Mouse (Mus musculus): ENCODE results near the gene Myof. TPM values are rescaled to one million over a fixed set of nuclear protein-coding genes. Genes with fewer than 3 reads are reported as not detected.

Myof gene
- total and polyA plus RNA-seq, 3 experiments, result 0.30 to 4.1 (median 0.59) TPM

GRCm38 (mm10) chr19:37994301-37994700, 49.1 kb downstream of the Myof start:
- no peak overlapping the region for H3K4me2 ChIP-seq (ENCODE audit: insufficient read depth, low read depth, poor library complexity, severe bottlenecking)
- TF ChIP-seq E2F4 (IDR thresholded peaks at IDR 0.05; ENCODE audit: insufficient replicate concordance, low read depth, low read length) (no peak), UBTF (IDR thresholded peaks at IDR 0.05; ENCODE audit: low read depth, low read length) (no peak), POLR2AphosphoS2 (IDR thresholded peaks at IDR 0.05; ENCODE audit: low read depth, low read length) (no peak), MAX (IDR thresholded peaks at IDR 0.05; ENCODE audit: low read length) (no peak), MYC (IDR thresholded peaks at IDR 0.05; ENCODE audit: low read depth, low read length) (no peak), IRF4 (IDR thresholded peaks at IDR 0.05; ENCODE audit: low read depth, low read length) (no peak), ZC3H11A (IDR thresholded peaks at IDR 0.05; ENCODE audit: low read depth, low read length) (no peak), ELF1 (IDR thresholded peaks at IDR 0.05; ENCODE audit: low read depth, low read length) (no peak), TCF12 (IDR thresholded peaks at IDR 0.05; ENCODE audit: low read depth, low read length) (no peak), ZNF384 (IDR thresholded peaks at IDR 0.05; ENCODE audit: low read depth, low read length) (no peak), HCFC1 (IDR thresholded peaks at IDR 0.05; ENCODE audit: low read depth, low read length) (no peak), TBP (conservative IDR thresholded peaks at IDR 0.05; ENCODE audit: low read depth, low read length) (no peak), ZKSCAN1 (IDR thresholded peaks at IDR 0.05; ENCODE audit: borderline replicate concordance, low read depth, low read length) (no peak), KAT2A (IDR thresholded peaks at IDR 0.05; ENCODE audit: insufficient replicate concordance, low read length) (no peak), MEF2A (IDR thresholded peaks at IDR 0.05; ENCODE audit: borderline replicate concordance, low read depth, low read length) (no peak)
- peaks cover 4 to 29% of the 10 kb centered on the region in 2 experiments; a peak in 2 of 4 replicates for H3K4me1 ChIP-seq (ENCODE audit: control insufficient read depth in 1 of 2, insufficient read depth in 2 of 2)
- H3K9ac ChIP-seq (ENCODE audit: insufficient read depth, low read depth), result no peak overlapping the region
- H3K9me3 ChIP-seq (replicated peaks; ENCODE audit: low read length), result no peaks in the 10 kb centered on the region
- no peaks in the 10 kb centered on the region for H3K27me3 ChIP-seq (replicated peaks)
- H3K79me2 ChIP-seq (replicated peaks; ENCODE audit: control insufficient read depth, extremely low read depth, insufficient read depth, poor library complexity, severe bottlenecking), result no peaks in the 10 kb centered on the region
- peaks cover 0 to 10% of the 10 kb centered on the region in 2 experiments for H3K36me3 ChIP-seq (replicated peaks in 1 of 2; ENCODE audit: control insufficient read depth in 1 of 2, insufficient read depth in 1 of 2, low read length in 1 of 2)
- no peak overlapping the region for H3K27ac ChIP-seq (ENCODE audit: insufficient read depth, low read depth)
- DNase-seq (ENCODE audit: extremely low read depth), result no peak
- in situ Hi-C loops (cut with MboI; ENCODE audit: low pct_ligation_motif_present, low pct_unique_long_range_greater_than_20kb, low sequenced_read_pairs) (no loop called here), dilution Hi-C loops (cut with MboI; ENCODE audit: extremely low pct_ligation_motif_present, extremely low pct_unique_long_range_greater_than_20kb, low sequenced_read_pairs) (no loop called here)
- no peak overlapping the region for H3K4me3 ChIP-seq (replicated peaks in 1 of 3; ENCODE audit: low read depth in 2 of 3, low read length in 2 of 3, poor library complexity in 1 of 3)

DNA sequence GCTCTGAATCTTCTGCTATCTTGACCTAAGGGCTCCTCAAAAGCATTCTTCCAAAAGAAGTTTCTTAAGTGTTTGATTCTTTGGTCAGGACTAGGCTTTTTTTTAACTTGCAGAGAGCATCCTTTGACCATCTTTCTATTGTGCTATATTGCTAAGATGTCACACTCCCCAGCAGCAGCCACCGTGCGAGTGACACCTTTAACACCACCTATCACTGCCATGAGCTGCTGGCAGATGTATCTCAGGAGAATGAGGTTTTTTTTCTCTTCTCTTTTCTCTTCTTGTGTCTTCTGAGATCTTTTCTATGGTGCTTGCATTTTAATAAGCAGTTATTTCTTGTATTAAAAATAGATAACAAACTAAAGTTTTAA, 51.2 kb downstream of the Myof start:
- H3K4me1 ChIP-seq (ENCODE audit: control insufficient read depth in 1 of 2, insufficient read depth in 2 of 2), result peaks cover 4 to 34% of the 10 kb centered on the region in 2 experiments; a peak in 2 of 4 replicates

More for the DNA sequence above, 51.2 kb downstream of the Myof start:
- H3K79me2 ChIP-seq (replicated peaks; ENCODE audit: control insufficient read depth, extremely low read depth, insufficient read depth, poor library complexity, severe bottlenecking), result no peaks in the 10 kb centered on the region
- in situ Hi-C loops (cut with MboI; ENCODE audit: low pct_ligation_motif_present, low pct_unique_long_range_greater_than_20kb, low sequenced_read_pairs), result no loop called here
- TF ChIP-seq TCF12 (IDR thresholded peaks at IDR 0.05; ENCODE audit: low read depth, low read length) (no peak), ZC3H11A (IDR thresholded peaks at IDR 0.05; ENCODE audit: low read depth, low read length) (no peak)
- H3K9ac ChIP-seq (ENCODE audit: insufficient read depth, low read depth), result no peak overlapping the region
- dilution Hi-C loops (cut with MboI; ENCODE audit: extremely low pct_ligation_motif_present, extremely low pct_unique_long_range_greater_than_20kb, low sequenced_read_pairs), result no loop called here
- no peak overlapping the region for H3K27ac ChIP-seq (ENCODE audit: insufficient read depth, low read depth)
- no peaks in the 10 kb centered on the region for H3K9me3 ChIP-seq (replicated peaks; ENCODE audit: low read length)
- DNase-seq (ENCODE audit: extremely low read depth), result no peak
- H3K4me2 ChIP-seq (ENCODE audit: insufficient read depth, low read depth, poor library complexity, severe bottlenecking), result no peak overlapping the region
- peaks cover 0 to 10% of the 10 kb centered on the region in 2 experiments for H3K36me3 ChIP-seq (replicated peaks in 1 of 2; ENCODE audit: control insufficient read depth in 1 of 2, insufficient read depth in 1 of 2, low read length in 1 of 2)
- no peak overlapping the region for H3K4me3 ChIP-seq (replicated peaks in 1 of 3; ENCODE audit: low read depth in 2 of 3, low read length in 2 of 3, poor library complexity in 1 of 3)
- no peaks in the 10 kb centered on the region for H3K27me3 ChIP-seq (replicated peaks)

Measured in CH12.LX (cell line).